Mouse (Mus musculus) hindbrain, postnatal 0 days (tissue): ENCODE measurements around the gene Gm20388. TPM values are rescaled to one million over a fixed set of nuclear protein-coding genes. Genes with fewer than 3 reads are reported as not detected.

Source experiments
- ATAC-seq: fragments of 200-750 bp; cut with Nextera tagmentation; 2 replicates; pipeline ENCODE4 v1.8.0; 2017; ENCODE audit warnings: mild to moderate bottlenecking, moderate TSS enrichment, moderate library complexity
- DNase-seq: peaks from one replicate; pipeline ENCODE4 v3.0.0-alpha.2; 2015; ENCODE audit warnings: low spot score
- H3K27ac ChIP-seq: fragments of 300-500 bp; sonication (generic); 2 replicates; pipeline ENCODE4 v1.5.1; 2014; ENCODE audit warnings: mild to moderate bottlenecking
- H3K27me3 ChIP-seq: fragments of 300-500 bp; sonication (generic); 2 replicates; pipeline ENCODE4 v1.6.1; 2014; ENCODE audit warnings: low read length, mixed read lengths; ENCODE audit not compliant: insufficient read depth
- H3K36me3 ChIP-seq: fragments of 300-500 bp; sonication (generic); 2 replicates; pipeline ENCODE4 v1.6.1; 2014; ENCODE audit warnings: low read length, mixed read lengths; ENCODE audit not compliant: insufficient read depth
- H3K4me1 ChIP-seq: fragments of 300-500 bp; sonication (generic); 2 replicates; pipeline ENCODE4 v1.6.1; 2014; ENCODE audit warnings: antibody characterized with exemption, low read length, mixed read lengths; ENCODE audit not compliant: insufficient read depth
- H3K4me2 ChIP-seq: fragments of 300-500 bp; sonication (generic); 2 replicates; pipeline ENCODE4 v1.6.1; 2014; ENCODE audit warnings: low read depth, mild to moderate bottlenecking, low read length, moderate library complexity, mixed read lengths
- H3K4me3 ChIP-seq: fragments of 300-500 bp; sonication (generic); 2 replicates; pipeline ENCODE4 v1.5.1; 2014; ENCODE audit warnings: low read length
- H3K9ac ChIP-seq: fragments of 300-500 bp; sonication (generic); replicated peaks from 2 replicates; pipeline ENCODE4 v1.6.1; 2014; ENCODE audit warnings: mild to moderate bottlenecking, low read length, moderate library complexity, mixed read lengths
- H3K9me3 ChIP-seq: fragments of 300-500 bp; sonication (generic); 2 replicates; pipeline ENCODE4 v1.6.1; 2016; ENCODE audit warnings: low read length, mixed read lengths
- CTCF ChIP-seq: IDR thresholded peaks from 2 replicates; pipeline ENCODE4 v1.5.1; 2016; ENCODE audit warnings: antibody characterized with exemption, control low read depth, low read depth
- WGBS: fragments of 180-500 bp; shearing (Covaris S2); extraction: QIAGEN DNeasy Blood & Tissue Kit; methylation state at CpG from one replicate; pipeline ENCODE4 v1.1.7; 2014; 5-methylcytosine and 5-hydroxymethylcytosine counted together
- polyA plus RNA-seq: library from polyadenylated mRNA; unstranded; fragments of >200 nt; fragmentation: Nextera tagmentation; extraction: Ambion mirVana; gene quantifications from 2 replicates; pipeline ENCODE4 v1.2.1, GENCODE M21; 2015
- total RNA-seq: library from RNA; depleted of rRNA; stranded (reverse); fragments of >200 nt; gene quantifications from 2 replicates; pipeline ENCODE4 v1.2.3, GENCODE M21; 2014

Gm20388 gene
- total and polyA plus RNA-seq, 2 experiments from 2014 or later = 71.3 TPM; not detected in 1

GRCm38 (mm10) chr8:122679325-122679920, 2768.8 kb downstream of the Gm20388 start:
- Histone ChIP-seq H3K27me3 (no peaks in the 10 kb centered on the region), H3K27ac (no peak overlapping the region), H3K4me3 (no peak overlapping the region; the same call in 1 of the 2 replicates), H3K4me2 (peak overlapping the region; percentile 86), H3K36me3 (no peaks in the 10 kb centered on the region), H3K4me1 (peaks cover 17% of the 10 kb centered on the region), H3K9me3 (no peaks in the 10 kb centered on the region), H3K9ac (peak overlapping the region; percentile 89)
- ATAC-seq (no peak), DNase-seq (no peak)
- TF ChIP-seq CTCF = no peak
- 21% methylated on average over 11 of the region's 11 CpGs for WGBS

- Histone ChIP-seq H3K27ac (no peak overlapping the region; the same call in 1 of the 2 replicates), H3K4me3 (no peak overlapping the region), H3K9me3 (no peaks in the 10 kb centered on the region), H3K9ac (no peak overlapping the region), H3K4me2 (no peak overlapping the region), H3K4me1 (peaks cover 15% of the 10 kb centered on the region), H3K27me3 (no peaks in the 10 kb centered on the region), H3K36me3 (no peaks in the 10 kb centered on the region)
- DNase-seq (no peak), ATAC-seq (no peak)
- WGBS = 32% methylated on average over 7 of the region's 7 CpGs
- no peak for TF ChIP-seq CTCF
Measured at GRCm38 (mm10) chr8:122680171-122680570, 2769.5 kb downstream of the Gm20388 start.

- no peak for DNase-seq
- H3K27ac ChIP-seq = no peak overlapping the region
Measured at GRCm38 (mm10) chr8:122682820-122683219, 2772.2 kb downstream of the Gm20388 start.

GRCm38 (mm10) chr8:122685097-122685861, 2774.6 kb downstream of the Gm20388 start:
- H3K4me2 ChIP-seq = no peak overlapping the region
- H3K36me3 ChIP-seq = no peaks in the 10 kb centered on the region
- DNase-seq = no peak
- H3K9me3 ChIP-seq = no peaks in the 10 kb centered on the region
- H3K27ac ChIP-seq = no peak overlapping the region
- H3K4me1 ChIP-seq = no peaks in the 10 kb centered on the region
- TF ChIP-seq CTCF = no peak
- no peak overlapping the region for H3K9ac ChIP-seq
- ATAC-seq = no peak
- WGBS = 69% methylated on average over 19 of the region's 19 CpGs
- H3K27me3 ChIP-seq = no peaks in the 10 kb centered on the region
- no peak overlapping the region for H3K4me3 ChIP-seq

More at GRCm38 (mm10) chr8:122682820-122683219, 2772.2 kb downstream of the Gm20388 start:
- 88% methylated on average over 11 of the region's 11 CpGs for WGBS
- H3K36me3 ChIP-seq = no peaks in the 10 kb centered on the region
- H3K4me1 ChIP-seq = no peaks in the 10 kb centered on the region
- no peak overlapping the region for H3K4me2 ChIP-seq
- no peak for ATAC-seq
- no peaks in the 10 kb centered on the region for H3K27me3 ChIP-seq
- H3K9ac ChIP-seq = no peak overlapping the region
- no peak overlapping the region for H3K4me3 ChIP-seq
- H3K9me3 ChIP-seq = no peaks in the 10 kb centered on the region
- TF ChIP-seq CTCF = no peak

GRCm38 (mm10) chr8:122686879-122687278, 2776.2 kb downstream of the Gm20388 start:
- TF ChIP-seq CTCF = no peak
- H3K4me3 ChIP-seq = no peak overlapping the region
- H3K4me2 ChIP-seq = no peak overlapping the region
- H3K27ac ChIP-seq = no peak overlapping the region
- ATAC-seq (no peak), DNase-seq (no peak)
- H3K9me3 ChIP-seq = no peaks in the 10 kb centered on the region
- WGBS = 69% methylated on average over 9 of the region's 9 CpGs
- 0 out of 2 replicates have a peak, but pooled peaks cover 3% of the 10 kb centered on the region for H3K4me1 ChIP-seq
- H3K36me3 ChIP-seq = no peaks in the 10 kb centered on the region
- H3K9ac ChIP-seq = no peak overlapping the region
- no peaks in the 10 kb centered on the region for H3K27me3 ChIP-seq

- H3K27me3 ChIP-seq = no peaks in the 10 kb centered on the region
- no peak for ATAC-seq
- H3K9me3 ChIP-seq = no peaks in the 10 kb centered on the region
- no peak for TF ChIP-seq CTCF
- DNase-seq = no peak
- no peak overlapping the region for H3K27ac ChIP-seq
- 0 out of 2 replicates have a peak, but pooled peaks cover 3% of the 10 kb centered on the region for H3K4me1 ChIP-seq
- H3K9ac ChIP-seq = no peak overlapping the region
- H3K36me3 ChIP-seq = no peaks in the 10 kb centered on the region
- no peak overlapping the region for H3K4me2 ChIP-seq
- H3K4me3 ChIP-seq = no peak overlapping the region
- 100% methylated on average over 1 of the region's 1 CpGs for WGBS
Measured at GRCm38 (mm10) chr8:122689315-122689714, 2778.7 kb downstream of the Gm20388 start.
